Mouse (Mus musculus) gastrocnemius, postnatal 14 days (tissue): ENCODE results near the gene Ctdspl. TPM values are rescaled to one million over a fixed set of nuclear protein-coding genes. Genes with fewer than 3 reads are reported as not detected.
A peak's percentile ranks its signal among the peaks of the same experiment; 100 is the strongest.

ENCODE experiments used
- DNase-seq: peaks from one replicate; pipeline ENCODE4 v3.0.0; 2021; ENCODE audit warnings: mixed read lengths
- intact Hi-C: fragments of 180-260 bp; cut with DNase I; formaldehyde crosslinking; loops from one replicate; pipeline ENCODE4 v1.15.1; 2025; ENCODE audit warnings: low total_unique reads
- long read RNA-seq, 2 experiments: library from polyadenylated mRNA; stranded (forward); transcript quantifications; one replicate each; pipeline ENCODE4 v2.0.0; 2021
- total RNA-seq, 2 experiments: library from RNA; stranded (reverse); gene quantifications; 2 replicates each; pipeline ENCODE4 v1.2.3; 2021

Ctdspl gene
- total RNA-seq, result 10 to 100 TPM in 1 of 2 experiments, 1 to 10 TPM in 1; 8.2 to 10.0 TPM
- long read RNA-seq, experiment 1, full-length matches to known transcripts, result 7 of 11 reads
- long read RNA-seq, experiment 1, partial matches to known transcripts, result 0 of 11 reads
- long read RNA-seq, experiment 1, other reads (novel, unspliced or antisense), result 4 of 11 reads
- long read RNA-seq, experiment 2, full-length matches to known transcripts, result 3 of 4 reads
- long read RNA-seq, experiment 2, partial matches to known transcripts, result 0 of 4 reads
- long read RNA-seq, experiment 2, other reads (novel, unspliced or antisense), result 1 of 4 reads

DNA sequence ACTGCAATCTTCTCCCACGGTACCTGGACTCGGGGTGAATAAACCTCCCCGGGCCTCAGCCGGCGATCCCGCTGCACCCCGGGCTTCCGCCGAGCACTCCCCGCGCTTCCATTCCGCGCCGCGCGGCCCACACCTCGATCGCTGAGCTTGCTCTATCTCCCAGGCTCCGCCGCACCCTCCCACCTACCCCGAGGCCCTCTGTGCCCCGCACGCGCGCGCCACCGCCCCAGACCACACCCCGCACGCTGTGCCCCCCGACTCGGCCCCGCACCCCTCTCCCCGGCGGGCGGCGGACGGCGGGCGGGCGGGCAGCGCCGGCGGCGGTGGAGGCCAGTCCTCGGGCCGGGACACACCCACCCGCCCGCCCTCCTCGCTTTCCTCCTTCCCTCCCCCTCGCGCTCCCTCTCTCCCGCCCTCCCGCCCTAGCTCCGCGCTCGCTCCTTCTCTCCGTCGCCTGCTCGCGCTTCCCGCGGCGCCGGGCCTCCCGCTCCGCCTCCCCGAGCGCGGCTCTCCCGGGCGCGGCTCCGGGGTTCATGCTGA lies at the start of gene Ctdspl:
Ctdspl (plus strand) TSS at position 343 of the 540 bp plus-strand sequence.
- intact Hi-C loops, result loop anchor here (5.0 kb wide), 1 partner anchor 66 kb away; no protein-coding TSS in a partner anchor
- peak; percentile 56 for DNase-seq

DNA sequence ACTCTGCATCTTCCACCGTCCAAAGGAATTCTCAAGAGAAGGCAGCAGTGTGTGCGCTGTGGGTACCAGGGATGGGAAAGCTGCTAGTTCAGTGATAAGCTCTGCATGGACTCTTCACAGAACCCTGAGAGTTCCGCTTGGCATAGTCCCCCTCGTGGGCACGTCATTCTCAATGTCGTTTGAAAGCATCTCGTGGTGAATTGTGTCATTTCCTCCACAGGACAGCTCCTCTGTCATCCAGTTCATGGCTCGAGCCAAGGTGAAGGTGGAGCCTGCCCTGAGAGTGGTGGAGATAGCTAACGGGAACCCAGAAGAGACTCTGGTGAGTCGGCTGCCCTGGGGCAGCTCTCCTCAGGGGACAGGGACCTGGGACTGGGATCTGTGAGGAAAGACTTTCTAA lies 49.4 kb upstream of the Ctdspl start:
- intact Hi-C loops, result no loop called here
- no peak for DNase-seq

DNA sequence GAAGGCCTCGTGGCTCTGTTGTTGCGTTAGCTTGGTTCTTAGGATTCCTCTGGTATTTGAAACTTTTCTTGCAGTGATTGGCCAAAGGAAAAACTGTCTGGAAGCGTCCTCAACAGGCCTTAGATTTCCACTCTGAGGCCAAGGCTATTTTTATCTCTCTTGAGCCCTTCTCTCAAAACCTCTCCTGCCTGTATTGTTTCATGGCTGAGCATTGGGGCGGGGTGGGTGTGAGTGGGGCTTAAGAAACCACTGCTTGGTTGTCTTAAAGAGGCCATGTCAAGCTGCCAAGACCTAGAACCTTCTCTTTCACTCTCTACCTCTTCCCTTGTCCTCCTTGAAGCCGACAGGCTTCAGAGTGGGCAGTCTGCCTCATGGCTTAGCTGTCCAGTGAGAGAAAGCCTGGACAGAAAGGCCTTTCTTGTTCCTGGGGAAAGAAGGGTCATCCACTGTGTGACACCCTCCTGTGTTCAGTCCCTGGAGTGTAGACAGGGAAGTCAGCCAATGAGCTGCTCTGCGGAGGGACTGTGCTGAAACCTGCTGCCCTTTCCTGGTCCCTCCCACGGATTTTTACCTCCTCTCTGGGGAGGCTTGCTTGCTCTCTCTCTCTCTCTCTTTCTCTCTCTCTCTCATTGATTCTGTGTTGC lies 48.8 kb upstream of the Ctdspl start:
- DNase-seq, result peak; percentile 31

DNA sequence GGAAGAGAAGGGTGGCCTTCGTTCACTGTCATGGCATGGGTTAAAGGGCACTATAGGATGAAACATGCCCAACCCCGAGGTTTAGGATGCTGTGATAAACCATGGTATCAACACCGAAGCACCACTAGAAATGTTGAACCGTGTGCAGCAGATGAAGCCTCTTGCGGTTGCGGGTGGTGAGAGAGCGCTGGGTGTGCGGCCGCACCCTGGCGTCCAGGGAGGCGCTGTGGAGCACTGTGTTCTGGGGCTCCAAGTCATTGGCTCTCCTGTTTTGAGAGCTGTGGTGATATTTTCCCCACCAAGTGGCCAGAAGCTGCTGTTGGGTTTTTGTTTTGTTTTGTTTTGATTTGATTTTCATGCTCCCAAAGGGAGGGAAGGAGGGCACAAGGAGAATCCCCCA lies 47.7 kb upstream of the Ctdspl start:
- intact Hi-C loops, result no loop called here
- no peak for DNase-seq

More for the DNA sequence above, 48.8 kb upstream of the Ctdspl start:
- intact Hi-C loops, result no loop called here

DNA sequence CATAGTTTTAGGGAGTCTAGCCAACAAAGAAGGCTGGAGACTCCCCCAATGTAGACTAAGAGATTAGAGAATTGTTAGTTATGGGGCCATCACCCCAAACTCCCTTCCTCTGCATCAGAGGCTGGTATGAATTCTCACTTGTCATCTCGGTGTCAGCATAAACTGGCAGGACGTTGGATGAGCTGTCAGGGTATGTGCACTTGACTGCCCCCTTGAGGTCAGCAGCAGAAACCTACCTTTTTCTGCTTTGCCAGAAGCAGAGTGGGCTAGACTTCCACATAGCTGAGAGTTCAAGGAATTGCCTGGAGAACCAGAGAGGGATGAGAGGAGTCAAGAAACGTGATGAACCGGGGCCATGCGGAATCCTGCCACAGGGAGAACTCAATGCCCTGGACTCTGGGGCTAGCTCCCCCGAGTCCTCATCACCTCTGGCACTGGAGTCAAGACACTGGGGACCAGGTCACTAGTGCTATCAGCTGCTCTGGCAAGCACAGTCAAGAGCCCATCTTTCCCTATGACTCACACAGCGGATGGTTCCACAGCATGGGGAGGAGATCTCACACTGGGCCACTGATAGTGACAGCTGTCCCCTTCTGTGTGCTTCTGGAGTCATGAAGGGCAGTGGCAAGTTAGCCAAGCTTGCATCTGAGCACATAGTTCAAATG lies 44.8 kb upstream of the Ctdspl start:
- DNase-seq, result no peak
- intact Hi-C loops, result no loop called here

DNA sequence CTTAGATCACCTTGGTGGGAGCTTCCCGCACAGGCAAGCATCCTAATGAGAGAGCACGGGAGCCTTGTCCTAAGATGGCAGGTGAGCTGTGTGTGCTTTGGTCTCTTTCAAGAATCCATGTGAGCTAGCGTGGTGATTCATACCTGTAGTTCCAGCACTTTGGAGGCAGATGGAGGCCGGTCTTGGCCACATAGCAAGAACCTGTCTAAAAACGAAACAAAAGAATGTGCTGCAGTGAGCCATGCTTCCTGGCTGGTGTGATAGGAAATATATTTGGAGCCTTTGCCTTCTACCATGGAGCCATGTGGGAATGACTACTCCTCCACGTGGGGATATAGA lies 44.3 kb upstream of the Ctdspl start:
- intact Hi-C loops, result no loop called here
- DNase-seq, result no peak

DNA sequence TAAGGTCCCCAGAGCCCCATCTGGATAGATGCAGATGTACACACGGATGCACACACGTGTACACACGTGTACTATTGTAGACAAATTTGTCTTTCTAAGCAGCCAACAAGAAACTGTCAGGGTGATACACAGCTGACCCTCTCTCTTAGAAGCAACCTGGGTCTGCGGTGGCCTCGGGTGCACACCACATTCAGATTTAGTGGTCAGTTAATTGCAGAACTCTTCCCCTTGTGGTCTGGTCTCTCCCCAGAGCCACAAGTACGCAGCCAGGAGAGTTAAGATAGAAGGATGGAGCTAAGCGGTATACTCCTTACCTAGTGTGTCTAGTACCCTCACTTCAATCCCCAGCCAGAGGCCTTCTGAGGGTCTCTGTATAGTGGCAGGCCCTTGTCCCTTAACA lies 43.1 kb upstream of the Ctdspl start:
- no peak for DNase-seq
- intact Hi-C loops, result no loop called here

DNA sequence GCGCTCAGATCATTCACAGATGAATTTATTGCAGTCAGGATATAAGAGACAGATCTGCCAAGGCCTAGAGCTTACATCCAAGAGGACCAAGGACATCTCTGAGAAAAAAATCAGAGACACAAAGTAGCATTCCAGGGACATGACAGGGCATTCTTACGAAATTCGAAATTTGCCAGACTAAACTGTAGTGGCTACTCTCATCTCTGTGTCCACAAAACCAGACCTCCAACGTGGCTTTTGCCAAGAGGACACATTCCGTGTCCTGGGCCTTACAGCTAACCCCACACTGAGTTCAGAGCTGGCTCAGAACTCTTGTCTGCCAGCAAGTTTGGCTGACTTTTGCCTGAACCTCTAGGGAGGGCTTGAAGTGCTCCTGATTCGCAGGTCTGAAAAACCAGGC lies 40.5 kb upstream of the Ctdspl start:
- intact Hi-C loops, result no loop called here
- no peak for DNase-seq

DNA sequence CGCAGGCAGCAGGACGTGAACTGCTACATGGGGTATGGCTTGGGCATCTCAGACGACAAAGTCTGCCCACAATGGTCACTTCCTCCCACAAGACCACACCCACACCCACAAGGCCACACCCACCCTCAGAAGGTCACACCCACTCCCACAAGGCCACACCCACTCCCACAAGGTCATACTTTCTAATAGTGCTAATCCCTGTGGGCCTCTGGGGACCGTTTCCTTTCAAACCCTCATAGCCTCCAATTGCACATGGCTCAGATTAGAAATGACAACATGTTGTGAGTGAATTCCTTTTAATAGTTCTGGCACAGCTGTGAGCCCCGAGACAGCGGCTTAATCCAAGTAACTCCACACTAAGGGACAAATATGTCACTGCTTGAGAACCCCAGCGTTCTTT lies 39.1 kb upstream of the Ctdspl start:
- intact Hi-C loops, result no loop called here

DNA sequence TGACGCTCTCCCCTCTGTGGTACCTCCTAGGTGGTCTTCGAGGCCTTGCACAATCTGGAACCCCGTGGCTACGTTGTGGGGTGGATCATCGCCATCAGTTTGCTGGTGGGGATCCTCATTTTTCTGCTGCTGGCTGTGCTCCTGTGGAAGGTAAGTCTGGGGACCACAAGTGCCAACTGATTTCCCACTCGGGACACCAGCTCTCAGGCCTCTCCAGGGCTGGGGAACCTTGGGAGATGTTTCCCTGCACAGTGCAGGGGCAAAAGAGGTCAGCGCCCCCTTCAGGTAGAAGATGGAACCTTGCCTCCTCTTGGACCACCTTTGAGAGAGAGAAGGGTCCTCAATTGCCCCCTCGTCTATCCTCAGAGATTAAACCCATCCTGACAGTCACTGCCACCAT lies 38.5 kb upstream of the Ctdspl start:
- intact Hi-C loops, result no loop called here
- DNase-seq, result no peak

More for the DNA sequence above, 39.1 kb upstream of the Ctdspl start:
- DNase-seq, result peak; percentile 30

DNA sequence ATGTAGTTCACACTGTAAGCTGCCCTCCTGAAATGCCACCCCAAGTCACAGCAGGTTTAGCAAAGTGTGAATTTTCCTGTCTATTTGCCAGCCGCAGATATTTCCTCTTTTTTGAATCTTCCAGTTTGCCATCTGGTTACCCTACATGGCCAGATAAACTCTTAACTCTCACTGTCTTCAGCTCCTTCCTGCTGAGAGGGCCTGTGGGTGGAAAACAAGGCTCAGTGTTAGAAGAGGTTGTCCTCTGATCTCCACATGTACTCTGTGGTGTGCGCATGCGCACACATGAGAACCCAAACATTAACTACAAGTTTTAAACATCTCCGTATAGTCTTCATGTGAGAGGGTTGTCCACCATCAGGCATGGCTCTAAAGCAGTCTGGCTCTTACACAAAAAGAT lies 36.1 kb upstream of the Ctdspl start:
- intact Hi-C loops, result no loop called here

DNA sequence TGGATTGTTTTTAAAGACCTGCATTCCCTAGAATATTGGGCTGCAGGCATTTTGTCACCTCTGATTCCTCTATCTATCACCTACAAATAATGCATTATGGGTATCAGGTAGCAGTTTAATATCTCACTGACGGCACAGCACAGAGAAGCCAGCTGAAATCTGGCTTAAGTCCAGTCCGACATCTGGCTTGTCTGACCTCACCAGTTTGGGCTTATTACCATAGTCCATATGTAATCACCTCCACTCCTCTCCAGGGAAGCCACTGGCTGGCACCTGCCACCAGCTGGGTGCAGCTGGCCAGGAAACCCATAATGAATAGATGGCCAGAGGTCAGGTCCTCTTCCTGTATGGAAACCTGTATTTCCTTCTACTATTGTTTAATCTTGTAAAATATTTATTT lies 35.6 kb upstream of the Ctdspl start:
- no peak for DNase-seq
- intact Hi-C loops, result no loop called here

More for the DNA sequence above, 36.1 kb upstream of the Ctdspl start:
- no peak for DNase-seq

DNA sequence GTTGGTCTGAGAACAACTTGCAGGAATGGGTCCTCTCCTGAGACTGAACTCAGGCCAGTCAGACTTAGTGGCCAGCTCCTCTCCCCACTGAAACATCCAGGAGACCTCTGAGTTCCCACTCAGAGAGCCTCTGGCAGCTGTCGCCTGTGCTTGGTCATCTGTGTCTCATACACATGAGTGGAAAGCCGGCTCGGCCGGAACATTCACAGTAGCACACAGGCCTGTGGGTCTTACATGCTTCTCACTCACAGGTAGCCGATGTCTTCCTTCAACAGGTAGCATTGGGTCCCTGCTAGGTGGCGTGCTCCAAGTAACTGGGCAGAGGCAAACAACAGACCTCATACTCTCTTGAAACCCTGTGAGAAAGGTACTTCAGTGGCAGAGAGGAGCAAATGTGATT lies 35.2 kb upstream of the Ctdspl start:
- DNase-seq, result no peak
- intact Hi-C loops, result no loop called here

DNA sequence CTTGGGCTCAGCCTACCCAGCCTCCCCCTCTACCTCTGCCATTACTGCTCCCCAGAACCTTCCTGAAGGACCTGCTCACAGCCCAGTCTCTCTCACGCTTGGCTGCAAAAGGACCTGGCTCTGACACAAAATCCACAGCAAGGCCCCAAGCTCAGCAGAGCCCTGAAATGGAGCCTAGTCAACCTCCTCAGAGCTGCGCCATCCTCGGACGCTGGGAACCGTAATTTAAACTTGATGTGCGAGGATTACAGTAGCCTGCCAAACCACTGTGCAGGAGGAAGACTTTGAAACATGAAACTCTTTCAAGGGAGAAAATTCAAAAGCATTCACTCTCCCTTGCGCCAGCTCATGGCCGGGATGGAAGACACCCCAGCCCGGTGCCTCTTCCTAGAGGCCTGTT lies 34.7 kb upstream of the Ctdspl start:
- intact Hi-C loops, result no loop called here
- DNase-seq, result peak; percentile 54

DNA sequence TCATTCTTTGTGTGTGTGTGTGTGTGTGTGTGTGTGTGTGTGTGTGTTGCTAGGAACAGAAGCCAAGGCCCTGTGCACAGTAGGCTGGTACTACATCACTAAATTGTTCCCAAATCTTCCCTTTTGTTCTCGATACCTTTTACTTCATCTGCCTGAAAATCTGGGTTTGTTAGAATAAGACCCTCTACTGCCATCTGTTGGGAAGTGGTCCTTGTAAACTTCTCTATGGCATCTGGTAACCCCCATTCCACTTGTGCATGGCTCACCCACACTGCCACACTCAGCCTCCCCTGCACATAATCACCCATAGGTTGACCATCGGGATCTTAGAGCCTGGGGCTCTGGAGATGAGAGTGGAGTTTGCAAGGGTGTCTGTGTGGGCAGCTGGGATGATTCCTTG lies 31.2 kb upstream of the Ctdspl start:
- no peak for DNase-seq
- intact Hi-C loops, result no loop called here

DNA sequence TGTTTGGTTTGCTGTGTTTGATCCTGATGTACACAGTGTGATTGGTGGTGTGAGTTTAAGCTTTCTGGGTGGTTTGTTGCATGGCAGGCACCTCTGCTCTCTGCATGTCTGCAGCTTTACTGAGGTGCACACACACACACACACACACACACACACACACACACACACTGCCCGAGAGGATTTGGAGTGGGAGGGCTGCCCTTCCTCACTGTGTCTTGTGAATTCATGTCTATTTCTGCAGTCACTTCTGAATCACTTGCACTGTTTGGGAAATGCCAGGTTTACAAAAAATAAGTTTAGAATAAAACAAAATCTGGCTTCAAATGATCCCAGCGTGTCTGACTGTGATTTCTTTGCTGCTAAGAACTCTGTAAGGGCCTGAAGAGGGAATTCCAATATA lies 25.6 kb upstream of the Ctdspl start:
- no peak for DNase-seq
- intact Hi-C loops, result no loop called here

DNA sequence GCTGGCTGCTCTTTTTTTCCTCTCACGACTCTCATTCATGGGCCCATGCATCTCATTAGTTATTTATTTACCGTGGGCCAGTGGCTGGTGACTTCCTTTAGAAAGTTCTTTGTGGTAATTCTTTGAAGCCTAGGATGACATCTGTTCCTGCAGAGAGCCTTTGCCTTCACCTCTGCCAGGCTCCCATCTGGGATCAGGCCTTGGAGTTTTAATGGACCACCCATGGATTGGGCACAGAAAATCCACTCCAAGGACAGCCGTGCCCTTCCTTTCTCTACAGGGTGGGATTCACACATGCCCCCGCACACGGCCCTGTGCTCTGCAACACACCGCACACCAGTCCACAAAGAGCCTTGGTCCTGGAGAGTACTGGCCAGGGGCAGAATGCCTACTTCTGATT lies 24.3 kb upstream of the Ctdspl start:
- intact Hi-C loops, result no loop called here
- no peak for DNase-seq

DNA sequence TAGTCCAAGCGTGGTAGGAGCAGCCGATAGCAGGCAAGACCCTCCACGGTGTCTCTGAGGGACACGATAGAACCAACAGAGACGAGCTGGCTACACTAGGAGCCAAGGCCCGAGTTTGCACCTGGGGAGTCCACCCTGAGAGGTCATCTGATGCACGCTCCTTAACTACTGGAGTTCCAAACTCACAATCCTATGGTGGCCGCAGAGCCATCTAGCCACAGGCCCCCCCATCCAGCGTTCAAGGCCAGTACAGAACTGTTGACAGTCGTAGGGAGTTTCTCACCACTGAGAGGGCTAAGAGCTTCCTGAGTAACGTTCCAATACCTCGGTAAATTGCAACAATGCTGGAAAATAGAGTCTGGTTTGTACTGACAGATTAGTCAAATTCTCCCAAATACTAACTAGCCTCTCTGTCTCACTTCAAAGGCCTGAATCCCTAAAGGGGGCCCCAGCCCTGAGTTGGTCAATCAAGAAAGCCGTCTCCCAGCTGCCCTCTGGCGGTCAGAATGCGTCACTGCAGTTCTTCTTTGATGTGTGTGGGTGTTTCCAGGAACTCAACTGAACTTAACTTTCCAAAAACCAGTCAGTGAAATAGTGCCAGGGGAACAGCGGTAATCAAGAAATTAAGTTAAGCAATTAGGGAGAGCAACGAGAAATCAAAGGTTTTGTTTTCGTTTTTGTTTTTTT lies 18.2 kb upstream of the Ctdspl start:
- DNase-seq, result peak; percentile 77
- intact Hi-C loops, result loop anchor here (5.0 kb wide), 1 partner anchor 316 kb away; no protein-coding TSS in a partner anchor

DNA sequence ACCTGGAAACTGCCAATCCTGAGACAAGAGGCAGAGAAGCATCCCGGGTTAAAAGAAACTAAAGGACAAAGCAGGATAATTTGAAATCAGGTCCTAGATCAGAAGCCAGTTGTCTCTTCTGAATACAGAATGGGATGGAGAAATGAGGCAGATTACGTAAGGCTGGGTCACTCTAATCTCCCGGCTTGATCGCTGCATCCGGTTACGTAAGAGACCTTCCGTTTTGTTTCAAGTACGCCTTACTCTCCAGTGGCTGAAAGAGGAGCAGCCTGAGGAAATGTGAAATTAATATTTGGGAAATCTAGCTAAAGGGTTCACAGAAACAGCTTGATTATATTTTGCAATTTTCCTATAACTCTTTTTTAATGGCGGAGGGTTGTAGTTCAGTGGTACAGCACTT lies 13.2 kb upstream of the Ctdspl start:
- intact Hi-C loops, result no loop called here
- no peak for DNase-seq

DNA sequence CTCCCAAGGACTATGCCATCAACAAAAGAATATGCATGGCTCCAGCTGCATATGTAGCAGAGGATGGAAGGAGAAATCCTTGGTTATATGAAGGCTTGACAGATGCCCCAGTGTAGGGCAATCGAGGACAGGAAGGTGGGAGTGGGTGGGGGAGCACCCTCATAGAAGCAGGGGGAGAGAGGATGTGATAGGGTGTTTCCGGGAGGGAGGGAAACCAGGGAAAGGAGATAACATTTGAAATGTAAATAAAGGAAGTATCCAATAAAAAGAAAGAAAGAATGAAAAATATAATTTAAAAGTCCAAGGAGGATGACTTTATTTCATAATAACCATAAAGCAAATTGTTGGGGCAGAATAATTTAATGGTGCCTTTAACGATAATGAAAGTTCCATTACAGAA lies 12.6 kb upstream of the Ctdspl start:
- intact Hi-C loops, result no loop called here
- no peak for DNase-seq
